Mouse (Mus musculus) limb, embryonic 15.5 days (tissue): ENCODE results near the gene Dusp1. TPM values are rescaled to one million over a fixed set of nuclear protein-coding genes. Genes with fewer than 3 reads are reported as not detected.

Source experiments
- ATAC-seq: fragments of 200-750 bp; cut with Nextera tagmentation; 2 replicates; pipeline ENCODE4 v1.8.0; 2017; ENCODE audit warnings: low read depth, moderate TSS enrichment; ENCODE audit not compliant: insufficient number of reproducible peaks, low FRiP score, low TSS enrichment
- H3K27ac ChIP-seq: fragments of 300-500 bp; sonication (generic); 2 replicates; pipeline ENCODE4 v1.5.1; 2015; ENCODE audit warnings: moderate library complexity, mild to moderate bottlenecking, inconsistent platforms
- H3K27me3 ChIP-seq: fragments of 300-500 bp; sonication (generic); 2 replicates; pipeline ENCODE4 v1.6.1; 2015; ENCODE audit warnings: inconsistent platforms
- H3K36me3 ChIP-seq: fragments of 300-500 bp; sonication (generic); 2 replicates; pipeline ENCODE4 v1.6.1; 2015; ENCODE audit warnings: inconsistent platforms
- H3K4me1 ChIP-seq: fragments of 300-500 bp; sonication (generic); 2 replicates; pipeline ENCODE4 v1.6.1; 2015; ENCODE audit warnings: inconsistent platforms
- H3K4me2 ChIP-seq: fragments of 300-500 bp; sonication (generic); 2 replicates; pipeline ENCODE4 v1.6.1; 2015; ENCODE audit warnings: mild to moderate bottlenecking, inconsistent platforms
- H3K4me3 ChIP-seq: fragments of 300-500 bp; sonication (generic); 2 replicates; pipeline ENCODE4 v1.5.1; 2015; ENCODE audit warnings: mild to moderate bottlenecking, inconsistent platforms
- H3K9ac ChIP-seq: fragments of 300-500 bp; sonication (generic); 2 replicates; pipeline ENCODE4 v1.6.1; 2015; ENCODE audit warnings: inconsistent platforms
- H3K9me3 ChIP-seq: fragments of 300-500 bp; sonication (generic); 2 replicates; pipeline ENCODE4 v1.6.1; 2016; ENCODE audit warnings: inconsistent platforms
- WGBS: fragments of 180-500 bp; shearing (Covaris S2); methylation state at CpG from one replicate; pipeline ENCODE4 v1.1.7; 2015; 5-methylcytosine and 5-hydroxymethylcytosine counted together
- polyA plus RNA-seq: library from polyadenylated mRNA; unstranded; fragments of >200 nt; fragmentation: Nextera tagmentation; extraction: Ambion mirVana; gene quantifications from 2 replicates; pipeline ENCODE4 v1.2.1, GENCODE M21; 2015

The Dusp1 gene
- polyA plus RNA-seq, 1 experiment from 2014 or later, result 27.3 TPM

GRCm38 (mm10) chr17:26583606-26584005, 21.7 kb upstream of the Dusp1 start:
- H3K27ac ChIP-seq, result peak overlapping the region; percentile 73
- WGBS, result 84% methylated on average over 6 of the region's 6 CpGs
- H3K9me3 ChIP-seq, result no peaks in the 10 kb centered on the region
- ATAC-seq, result no peak
- no peak overlapping the region for H3K9ac ChIP-seq
- no peak overlapping the region for H3K4me3 ChIP-seq
- peaks cover 16% of the 10 kb centered on the region; the same call in 1 of the 2 replicates for H3K36me3 ChIP-seq
- no peak overlapping the region for H3K4me2 ChIP-seq
- peaks cover 36% of the 10 kb centered on the region for H3K4me1 ChIP-seq
- H3K27me3 ChIP-seq, result no peaks in the 10 kb centered on the region

DNA sequence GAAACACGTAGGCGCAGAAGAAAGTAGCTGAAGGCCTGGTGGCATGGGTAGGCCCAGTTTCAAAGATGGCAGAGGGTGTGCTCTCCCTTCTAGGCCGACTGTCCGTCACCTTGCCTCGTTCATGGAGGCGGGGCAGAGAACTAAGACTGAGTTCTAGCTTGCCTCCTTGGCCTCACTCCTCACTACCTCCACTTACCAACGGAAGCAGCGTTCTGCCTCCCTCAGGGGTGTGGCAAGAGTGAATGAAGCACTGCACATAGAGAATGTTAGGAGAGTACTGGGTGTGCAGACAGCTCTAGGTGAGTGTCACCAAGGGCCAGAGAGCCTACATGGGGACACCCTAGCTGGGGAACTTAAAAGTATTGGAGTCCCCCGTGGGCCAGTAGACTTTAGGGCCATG, 21.1 kb upstream of the Dusp1 start:
- no peak overlapping the region for H3K9ac ChIP-seq
- peak overlapping the region; percentile 7; the same call in 1 of the 2 replicates for H3K27ac ChIP-seq
- no peaks in the 10 kb centered on the region for H3K9me3 ChIP-seq
- H3K36me3 ChIP-seq, result peaks cover 16% of the 10 kb centered on the region
- peaks cover 41% of the 10 kb centered on the region for H3K4me1 ChIP-seq
- H3K27me3 ChIP-seq, result no peaks in the 10 kb centered on the region
- WGBS, result 93% methylated on average over 9 of the region's 9 CpGs
- H3K4me2 ChIP-seq, result no peak overlapping the region
- ATAC-seq, result no peak
- H3K4me3 ChIP-seq, result no peak overlapping the region

- H3K36me3 ChIP-seq, result peaks cover 17% of the 10 kb centered on the region
- 81% methylated on average over 5 of the region's 5 CpGs for WGBS
Measured at GRCm38 (mm10) chr17:26582297-26582696, 20.4 kb upstream of the Dusp1 start.

DNA sequence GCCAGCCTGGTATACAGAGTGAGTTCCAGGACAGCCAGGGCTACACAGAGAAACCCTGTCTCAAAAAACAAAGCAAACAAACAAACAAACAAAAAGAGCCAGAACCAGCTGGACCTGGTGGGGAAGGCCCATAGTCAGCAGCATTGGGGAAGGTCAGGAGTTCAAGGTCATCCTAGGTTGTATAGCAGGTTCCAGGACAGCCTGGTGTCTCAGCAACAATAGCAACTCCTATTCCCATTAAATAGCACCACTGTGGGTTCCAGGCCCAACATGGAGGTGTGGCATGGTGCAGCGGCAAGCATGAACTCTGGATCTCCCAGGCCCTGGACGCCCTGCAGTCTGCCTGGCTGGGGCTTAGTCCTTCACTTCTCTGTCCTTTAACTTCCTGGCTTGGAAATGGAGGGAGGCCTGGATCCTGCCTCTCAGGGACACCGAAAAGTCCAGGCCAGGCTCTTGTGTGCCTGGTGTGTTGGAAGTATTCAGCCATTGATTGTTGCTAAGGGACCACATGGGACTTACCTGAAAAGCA, 19.0 kb upstream of the Dusp1 start:
- Histone ChIP-seq H3K4me1 (peaks cover 61% of the 10 kb centered on the region), H3K36me3 (peaks cover 16% of the 10 kb centered on the region), H3K9ac (no peak overlapping the region), H3K27me3 (no peaks in the 10 kb centered on the region), H3K4me3 (no peak overlapping the region), H3K9me3 (no peaks in the 10 kb centered on the region), H3K27ac (no peak overlapping the region), H3K4me2 (no peak overlapping the region)
- WGBS, result 96% methylated on average over 3 of the region's 3 CpGs
- ATAC-seq, result no peak

More at GRCm38 (mm10) chr17:26582297-26582696, 20.4 kb upstream of the Dusp1 start:
- ATAC-seq, result no peak
- Histone ChIP-seq H3K9ac (no peak overlapping the region), H3K27me3 (no peaks in the 10 kb centered on the region), H3K4me2 (no peak overlapping the region), H3K9me3 (no peaks in the 10 kb centered on the region), H3K27ac (peak overlapping the region; percentile 48), H3K4me3 (no peak overlapping the region), H3K4me1 (peaks cover 48% of the 10 kb centered on the region)

GRCm38 (mm10) chr17:26579396-26579795, 17.5 kb upstream of the Dusp1 start:
- H3K27ac ChIP-seq, result no peak overlapping the region
- 77% methylated on average over 6 of the region's 6 CpGs for WGBS
- no peak for ATAC-seq
- H3K9me3 ChIP-seq, result no peaks in the 10 kb centered on the region
- no peak overlapping the region for H3K4me2 ChIP-seq
- H3K4me3 ChIP-seq, result no peak overlapping the region
- peaks cover 14% of the 10 kb centered on the region for H3K36me3 ChIP-seq
- H3K27me3 ChIP-seq, result no peaks in the 10 kb centered on the region
- H3K4me1 ChIP-seq, result peaks cover 60% of the 10 kb centered on the region
- H3K9ac ChIP-seq, result no peak overlapping the region

DNA sequence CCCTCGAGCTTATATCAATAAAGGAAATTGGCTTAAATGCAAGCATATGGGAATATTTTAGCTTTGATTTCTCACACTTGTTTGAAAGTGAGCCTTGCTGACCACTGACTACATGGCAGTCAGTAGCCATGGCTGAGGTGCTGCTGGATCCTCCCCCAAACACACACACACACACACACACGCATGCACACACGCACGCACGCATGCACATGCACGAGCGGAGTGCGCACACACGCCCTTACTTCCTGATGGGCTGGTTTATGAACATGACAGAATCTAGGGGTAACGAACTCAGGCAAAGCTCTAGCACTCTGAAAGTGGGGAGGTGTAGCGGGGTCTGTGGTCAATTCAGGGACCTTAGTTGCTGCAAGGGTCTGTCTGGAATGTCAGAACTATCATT, 16.8 kb upstream of the Dusp1 start:
- no peak overlapping the region for H3K27ac ChIP-seq
- no peak overlapping the region for H3K4me2 ChIP-seq
- no peaks in the 10 kb centered on the region for H3K9me3 ChIP-seq
- WGBS, result 86% methylated on average over 11 of the region's 11 CpGs
- H3K36me3 ChIP-seq, result peaks cover 14% of the 10 kb centered on the region
- H3K4me1 ChIP-seq, result peaks cover 59% of the 10 kb centered on the region
- no peak overlapping the region for H3K4me3 ChIP-seq
- ATAC-seq, result no peak
- no peak overlapping the region for H3K9ac ChIP-seq
- no peaks in the 10 kb centered on the region for H3K27me3 ChIP-seq

GRCm38 (mm10) chr17:26578162-26578561, 16.2 kb upstream of the Dusp1 start:
- Histone ChIP-seq H3K36me3 (peaks cover 13% of the 10 kb centered on the region), H3K4me2 (no peak overlapping the region), H3K27ac (no peak overlapping the region), H3K4me1 (peaks cover 57% of the 10 kb centered on the region), H3K9ac (no peak overlapping the region), H3K9me3 (no peaks in the 10 kb centered on the region), H3K27me3 (no peaks in the 10 kb centered on the region), H3K4me3 (no peak overlapping the region)
- WGBS, result 78% methylated on average over 7 of the region's 7 CpGs
- no peak for ATAC-seq

DNA sequence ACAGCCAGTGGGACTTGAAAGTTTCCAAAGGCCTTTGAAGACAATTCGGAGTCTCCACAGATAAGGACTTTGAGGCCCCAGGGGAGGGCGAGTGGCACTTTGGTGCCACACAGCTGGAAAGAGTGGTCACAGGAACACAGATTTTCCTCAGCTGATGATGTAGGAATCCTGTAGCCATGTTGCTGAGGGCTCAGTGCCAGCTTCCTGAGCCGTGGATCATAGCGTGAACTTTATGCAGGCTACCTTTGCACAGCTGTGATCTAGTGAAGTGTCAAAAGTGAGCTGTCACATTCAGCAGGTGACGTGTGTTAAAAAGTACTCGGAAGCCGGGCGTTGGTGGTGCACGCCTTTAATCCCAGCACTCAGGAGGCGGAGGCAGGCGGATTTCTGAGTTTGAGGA, 15.4 kb upstream of the Dusp1 start:
- 70% methylated on average over 11 of the region's 11 CpGs for WGBS
- Histone ChIP-seq H3K9me3 (no peaks in the 10 kb centered on the region), H3K4me3 (no peak overlapping the region), H3K27me3 (no peaks in the 10 kb centered on the region), H3K9ac (no peak overlapping the region), H3K27ac (0 out of 2 replicates have a peak overlapping the region, but pooled peaks have one; percentile 18), H3K36me3 (peaks cover 11% of the 10 kb centered on the region), H3K4me2 (no peak overlapping the region), H3K4me1 (peaks cover 49% of the 10 kb centered on the region)
- ATAC-seq, result no peak

GRCm38 (mm10) chr17:26576833-26577232, 14.9 kb upstream of the Dusp1 start:
- Histone ChIP-seq H3K36me3 (peaks cover 16% of the 10 kb centered on the region), H3K4me3 (no peak overlapping the region), H3K4me2 (no peak overlapping the region), H3K9me3 (no peaks in the 10 kb centered on the region), H3K4me1 (peaks cover 49% of the 10 kb centered on the region), H3K27ac (peak overlapping the region; percentile 18; the same call in 1 of the 2 replicates), H3K27me3 (no peaks in the 10 kb centered on the region), H3K9ac (no peak overlapping the region)
- 0 out of 2 replicates have a peak, but pooled peaks have one; percentile 10 for ATAC-seq
- WGBS, result 68% methylated on average over 7 of the region's 7 CpGs

DNA sequence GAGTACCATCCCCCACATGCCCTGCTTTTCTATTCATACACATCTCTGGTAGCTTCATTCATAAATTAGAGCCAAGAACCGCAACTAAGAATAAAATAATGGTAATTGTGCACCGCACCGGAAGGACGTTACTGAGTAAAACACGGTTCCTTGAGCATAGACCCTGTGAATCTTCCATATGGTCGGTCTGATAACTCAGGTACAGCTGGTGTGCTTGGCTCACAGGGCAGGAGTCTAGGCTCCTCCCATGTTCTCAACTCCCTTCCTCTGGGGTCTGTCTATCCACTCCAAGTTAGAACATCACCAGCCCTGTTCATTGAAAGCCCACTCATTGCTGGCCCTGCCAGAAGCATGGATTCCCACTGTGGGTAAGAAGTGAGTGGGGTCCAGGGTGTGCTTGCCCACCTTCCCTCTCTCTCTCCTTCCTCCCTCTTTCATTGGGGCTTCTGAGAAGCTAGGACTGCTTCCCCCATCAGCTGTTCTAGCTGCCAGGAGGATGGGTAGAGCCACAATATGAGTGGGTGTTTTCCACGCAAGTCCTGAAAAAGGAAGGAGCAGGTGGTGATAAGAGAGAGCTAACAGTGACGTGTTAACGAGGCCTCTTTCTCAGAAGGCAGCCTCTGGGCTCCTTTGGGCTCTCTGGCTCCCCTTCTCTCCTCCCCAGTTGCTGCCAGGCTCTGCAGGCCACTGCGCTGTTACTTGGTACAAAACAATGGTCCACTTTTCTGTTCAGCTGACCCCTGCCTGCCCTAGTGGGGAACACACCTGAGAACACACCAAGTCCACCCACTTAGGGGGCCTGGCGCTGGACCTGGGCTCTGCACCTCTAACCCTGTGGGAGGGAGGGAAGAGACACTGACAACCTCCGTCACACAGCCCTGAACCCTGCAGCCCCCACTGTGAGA, 14.1 kb upstream of the Dusp1 start:
- no peak for ATAC-seq
- WGBS, result 80% methylated on average over 12 of the region's 12 CpGs
- H3K27me3 ChIP-seq, result no peaks in the 10 kb centered on the region
- H3K9me3 ChIP-seq, result no peaks in the 10 kb centered on the region
- H3K27ac ChIP-seq, result peak overlapping the region; percentile 18; the same call in 1 of the 2 replicates
- H3K9ac ChIP-seq, result no peak overlapping the region
- H3K36me3 ChIP-seq, result peaks cover 18% of the 10 kb centered on the region
- H3K4me2 ChIP-seq, result no peak overlapping the region
- peaks cover 49% of the 10 kb centered on the region for H3K4me1 ChIP-seq
- no peak overlapping the region for H3K4me3 ChIP-seq

GRCm38 (mm10) chr17:26574701-26575100, 12.8 kb upstream of the Dusp1 start:
- H3K4me2 ChIP-seq, result no peak overlapping the region
- no peaks in the 10 kb centered on the region for H3K9me3 ChIP-seq
- no peak overlapping the region for H3K4me3 ChIP-seq
- H3K27me3 ChIP-seq, result no peaks in the 10 kb centered on the region
- H3K27ac ChIP-seq, result no peak overlapping the region
- peaks cover 25% of the 10 kb centered on the region for H3K36me3 ChIP-seq
- no peak overlapping the region for H3K9ac ChIP-seq
- whole genome bisulfite sequencing, result 83% methylated on average over 5 of the region's 5 CpGs
- peaks cover 50% of the 10 kb centered on the region for H3K4me1 ChIP-seq
- ATAC-seq, result no peak

- Histone ChIP-seq H3K27me3 (no peaks in the 10 kb centered on the region), H3K9me3 (no peaks in the 10 kb centered on the region), H3K27ac (peak overlapping the region; percentile 27; the same call in 1 of the 2 replicates), H3K4me1 (peaks cover 48% of the 10 kb centered on the region), H3K4me3 (no peak overlapping the region), H3K4me2 (no peak overlapping the region), H3K9ac (no peak overlapping the region), H3K36me3 (peaks cover 30% of the 10 kb centered on the region)
- no peak for ATAC-seq
- WGBS, result 86% methylated on average over 11 of the region's 11 CpGs
Measured at GRCm38 (mm10) chr17:26574118-26574517, 12.2 kb upstream of the Dusp1 start.
